Mouse (Mus musculus) heart, embryonic 15.5 days (tissue): ENCODE data around the gene Trcg1. TPM values are rescaled to one million over a fixed set of nuclear protein-coding genes. Genes with fewer than 3 reads are reported as not detected.

Experiments
- ATAC-seq: fragments of 200-750 bp; cut with Nextera tagmentation; replicated peaks from 2 replicates; pipeline ENCODE4 v1.8.0; 2017; ENCODE audit warnings: low read depth, moderate TSS enrichment; ENCODE audit not compliant: insufficient number of reproducible peaks, insufficient read depth, low FRiP score
- H3K27ac ChIP-seq: fragments of 300-500 bp; sonication (generic); 2 replicates; pipeline ENCODE4 v1.5.1; 2015; ENCODE audit warnings: mild to moderate bottlenecking, inconsistent platforms
- H3K27me3 ChIP-seq: fragments of 300-500 bp; sonication (generic); 2 replicates; pipeline ENCODE4 v1.6.1; 2015; ENCODE audit warnings: inconsistent platforms
- H3K36me3 ChIP-seq: fragments of 300-500 bp; sonication (generic); 2 replicates; pipeline ENCODE4 v1.6.1; 2015; ENCODE audit warnings: mild to moderate bottlenecking, inconsistent platforms
- H3K4me1 ChIP-seq: fragments of 300-500 bp; sonication (generic); replicated peaks from 2 replicates; pipeline ENCODE4 v1.6.1; 2015; ENCODE audit warnings: inconsistent platforms
- H3K4me2 ChIP-seq: fragments of 300-500 bp; sonication (generic); 2 replicates; pipeline ENCODE4 v1.6.1; 2015; ENCODE audit warnings: inconsistent platforms, mild to moderate bottlenecking, moderate library complexity
- H3K4me3 ChIP-seq: fragments of 300-500 bp; sonication (generic); 2 replicates; pipeline ENCODE4 v1.5.1; 2015; ENCODE audit warnings: mild to moderate bottlenecking, inconsistent platforms
- H3K9ac ChIP-seq: fragments of 300-500 bp; sonication (generic); 2 replicates; pipeline ENCODE4 v1.6.1; 2015; ENCODE audit warnings: mild to moderate bottlenecking, inconsistent platforms
- H3K9me3 ChIP-seq: fragments of 300-500 bp; sonication (generic); replicated peaks from 2 replicates; pipeline ENCODE4 v1.6.1; 2016; ENCODE audit warnings: inconsistent platforms
- WGBS: fragments of 180-500 bp; shearing (Covaris S2); methylation state at CpG from one replicate; pipeline ENCODE4 v1.1.7; 2015; ENCODE audit warnings: mixed read lengths; 5-methylcytosine and 5-hydroxymethylcytosine counted together
- polyA plus RNA-seq: library from polyadenylated mRNA; unstranded; fragments of >200 nt; fragmentation: Nextera tagmentation; extraction: Ambion mirVana; gene quantifications from 2 replicates; pipeline ENCODE4 v1.2.1, GENCODE M21; 2015

The Trcg1 gene
- polyA plus RNA-seq, 1 experiment from 2014 or later = not detected

DNA sequence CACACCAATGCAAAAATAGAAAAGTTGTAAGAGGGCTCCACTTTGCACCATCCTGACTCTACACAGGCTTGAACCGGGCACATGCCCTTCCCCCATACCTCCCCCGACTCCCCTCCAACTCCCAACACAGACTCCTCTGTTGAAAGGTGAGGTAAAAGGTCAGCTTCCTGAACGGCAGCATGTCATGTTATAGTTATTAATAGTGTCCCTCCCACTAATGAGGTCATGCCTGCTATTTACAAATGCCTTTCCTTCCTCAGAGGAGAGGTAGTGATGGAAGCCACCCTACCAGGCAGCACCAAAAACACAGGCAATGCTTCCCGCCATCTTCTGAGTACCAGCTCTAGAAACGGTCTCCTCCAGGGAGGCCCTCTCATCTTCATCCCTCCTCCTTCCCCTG, 28.8 kb downstream of the Trcg1 start:
- Histone ChIP-seq H3K9me3 (no peaks in the 10 kb centered on the region), H3K4me3 (no peak overlapping the region), H3K9ac (no peak overlapping the region), H3K36me3 (no peaks in the 10 kb centered on the region), H3K4me2 (0 out of 2 replicates have a peak overlapping the region, but pooled peaks have one; percentile 22), H3K4me1 (peaks cover 48% of the 10 kb centered on the region), H3K27me3 (0 out of 2 replicates have a peak, but pooled peaks cover 3% of the 10 kb centered on the region), H3K27ac (no peak overlapping the region)
- 20% methylated on average over 5 of the region's 5 CpGs for WGBS
- ATAC-seq = no peak

- no peak overlapping the region for H3K27ac ChIP-seq
- no peaks in the 10 kb centered on the region for H3K36me3 ChIP-seq
- no peak for ATAC-seq
- no peaks in the 10 kb centered on the region for H3K9me3 ChIP-seq
- H3K9ac ChIP-seq = no peak overlapping the region
- H3K27me3 ChIP-seq = 0 out of 2 replicates have a peak, but pooled peaks cover 3% of the 10 kb centered on the region
- 60% methylated on average over 5 of the region's 5 CpGs for WGBS
- no peak overlapping the region for H3K4me2 ChIP-seq
- no peak overlapping the region for H3K4me3 ChIP-seq
- H3K4me1 ChIP-seq = peaks cover 35% of the 10 kb centered on the region
Measured at GRCm38 (mm10) chr9:57267421-57267820, 31.1 kb downstream of the Trcg1 start.

- no peak for ATAC-seq
- no peak overlapping the region for H3K4me3 ChIP-seq
- H3K9ac ChIP-seq = no peak overlapping the region
- 34% methylated on average over 10 of the region's 10 CpGs for WGBS
- H3K36me3 ChIP-seq = no peaks in the 10 kb centered on the region
- no peaks in the 10 kb centered on the region for H3K9me3 ChIP-seq
- no peak overlapping the region for H3K4me2 ChIP-seq
- no peak overlapping the region for H3K27ac ChIP-seq
- 0 out of 2 replicates have a peak, but pooled peaks cover 3% of the 10 kb centered on the region for H3K27me3 ChIP-seq
- peaks cover 33% of the 10 kb centered on the region for H3K4me1 ChIP-seq
Measured at GRCm38 (mm10) chr9:57268078-57268477, 31.7 kb downstream of the Trcg1 start.

DNA sequence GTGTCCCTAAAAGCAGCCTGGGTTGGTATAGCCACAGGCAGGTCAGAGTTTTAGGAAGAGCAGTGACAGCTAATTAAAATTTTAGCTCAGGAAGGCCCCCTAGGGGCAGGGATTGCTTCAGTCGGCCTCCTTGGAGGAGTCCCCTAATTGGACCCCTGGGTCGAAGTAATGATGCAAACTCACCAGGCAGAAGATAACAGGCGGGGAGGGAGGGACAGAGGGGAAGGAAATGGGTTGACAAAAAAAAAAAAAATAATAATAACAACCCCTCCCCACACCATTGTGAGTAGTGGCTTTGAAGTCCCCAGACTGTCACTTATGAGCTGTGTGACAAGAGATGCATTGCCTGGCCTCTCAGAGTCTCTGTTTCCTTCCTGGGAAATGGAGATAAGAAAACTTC, 32.2 kb downstream of the Trcg1 start:
- no peaks in the 10 kb centered on the region for H3K9me3 ChIP-seq
- H3K4me2 ChIP-seq = no peak overlapping the region
- H3K27ac ChIP-seq = no peak overlapping the region
- H3K27me3 ChIP-seq = 0 out of 2 replicates have a peak, but pooled peaks cover 3% of the 10 kb centered on the region
- 24% methylated on average over 3 of the region's 3 CpGs for WGBS
- no peaks in the 10 kb centered on the region for H3K36me3 ChIP-seq
- no peak overlapping the region for H3K9ac ChIP-seq
- H3K4me3 ChIP-seq = no peak overlapping the region
- ATAC-seq = no peak
- H3K4me1 ChIP-seq = peaks cover 33% of the 10 kb centered on the region

- 31% methylated on average over 1 of the region's 1 CpGs for WGBS
- no peak overlapping the region for H3K27ac ChIP-seq
Measured at GRCm38 (mm10) chr9:57269384-57269783, 33.0 kb downstream of the Trcg1 start.

DNA sequence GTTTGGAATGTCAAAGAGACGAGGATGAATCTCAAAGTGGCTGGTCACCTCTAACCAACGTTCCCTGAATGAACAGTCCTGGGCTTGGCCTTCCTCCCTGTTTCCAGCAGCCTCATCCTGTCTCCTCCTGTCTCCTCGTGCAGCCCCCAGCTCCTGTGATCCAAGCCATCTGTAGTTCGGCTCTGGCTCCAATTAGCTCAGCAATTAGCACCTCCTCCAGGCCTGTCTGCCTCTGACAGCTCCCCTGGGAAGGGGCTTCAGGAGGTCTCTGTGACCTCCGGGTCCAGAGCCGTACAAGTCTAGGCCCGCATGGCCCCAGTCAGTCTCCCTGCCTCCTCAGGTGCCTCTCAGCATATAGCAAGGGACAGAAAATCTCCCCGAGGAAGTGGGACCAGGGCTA, 34.0 kb downstream of the Trcg1 start:
- H3K36me3 ChIP-seq = no peaks in the 10 kb centered on the region
- H3K27ac ChIP-seq = no peak overlapping the region
- ATAC-seq = no peak
- H3K4me1 ChIP-seq = peaks cover 24% of the 10 kb centered on the region
- 0 out of 2 replicates have a peak, but pooled peaks cover 3% of the 10 kb centered on the region for H3K27me3 ChIP-seq
- H3K9me3 ChIP-seq = no peaks in the 10 kb centered on the region
- H3K4me3 ChIP-seq = no peak overlapping the region
- WGBS = 37% methylated on average over 8 of the region's 8 CpGs
- H3K9ac ChIP-seq = no peak overlapping the region
- H3K4me2 ChIP-seq = no peak overlapping the region

More at GRCm38 (mm10) chr9:57269384-57269783, 33.0 kb downstream of the Trcg1 start:
- Histone ChIP-seq H3K4me3 (no peak overlapping the region), H3K9ac (no peak overlapping the region), H3K4me2 (no peak overlapping the region), H3K36me3 (no peaks in the 10 kb centered on the region), H3K4me1 (peaks cover 33% of the 10 kb centered on the region), H3K27me3 (0 out of 2 replicates have a peak, but pooled peaks cover 3% of the 10 kb centered on the region), H3K9me3 (no peaks in the 10 kb centered on the region)
- no peak for ATAC-seq

GRCm38 (mm10) chr9:57271081-57271480, 34.7 kb downstream of the Trcg1 start:
- Histone ChIP-seq H3K9ac (no peak overlapping the region), H3K4me3 (no peak overlapping the region), H3K27me3 (0 out of 2 replicates have a peak, but pooled peaks cover 3% of the 10 kb centered on the region), H3K36me3 (no peaks in the 10 kb centered on the region), H3K4me2 (no peak overlapping the region), H3K27ac (no peak overlapping the region), H3K9me3 (no peaks in the 10 kb centered on the region), H3K4me1 (peaks cover 18% of the 10 kb centered on the region)
- ATAC-seq = no peak
- WGBS = 56% methylated on average over 1 of the region's 1 CpGs

- H3K9ac ChIP-seq = no peak overlapping the region
- no peak overlapping the region for H3K4me2 ChIP-seq
- 63% methylated on average over 9 of the region's 9 CpGs for WGBS
- H3K4me3 ChIP-seq = no peak overlapping the region
- no peaks in the 10 kb centered on the region for H3K9me3 ChIP-seq
- no peaks in the 10 kb centered on the region for H3K36me3 ChIP-seq
- ATAC-seq = no peak
- H3K27me3 ChIP-seq = 0 out of 2 replicates have a peak, but pooled peaks cover 2% of the 10 kb centered on the region
- H3K4me1 ChIP-seq = peaks cover 18% of the 10 kb centered on the region
- no peak overlapping the region for H3K27ac ChIP-seq
Measured at GRCm38 (mm10) chr9:57271837-57272562, 35.6 kb downstream of the Trcg1 start.

DNA sequence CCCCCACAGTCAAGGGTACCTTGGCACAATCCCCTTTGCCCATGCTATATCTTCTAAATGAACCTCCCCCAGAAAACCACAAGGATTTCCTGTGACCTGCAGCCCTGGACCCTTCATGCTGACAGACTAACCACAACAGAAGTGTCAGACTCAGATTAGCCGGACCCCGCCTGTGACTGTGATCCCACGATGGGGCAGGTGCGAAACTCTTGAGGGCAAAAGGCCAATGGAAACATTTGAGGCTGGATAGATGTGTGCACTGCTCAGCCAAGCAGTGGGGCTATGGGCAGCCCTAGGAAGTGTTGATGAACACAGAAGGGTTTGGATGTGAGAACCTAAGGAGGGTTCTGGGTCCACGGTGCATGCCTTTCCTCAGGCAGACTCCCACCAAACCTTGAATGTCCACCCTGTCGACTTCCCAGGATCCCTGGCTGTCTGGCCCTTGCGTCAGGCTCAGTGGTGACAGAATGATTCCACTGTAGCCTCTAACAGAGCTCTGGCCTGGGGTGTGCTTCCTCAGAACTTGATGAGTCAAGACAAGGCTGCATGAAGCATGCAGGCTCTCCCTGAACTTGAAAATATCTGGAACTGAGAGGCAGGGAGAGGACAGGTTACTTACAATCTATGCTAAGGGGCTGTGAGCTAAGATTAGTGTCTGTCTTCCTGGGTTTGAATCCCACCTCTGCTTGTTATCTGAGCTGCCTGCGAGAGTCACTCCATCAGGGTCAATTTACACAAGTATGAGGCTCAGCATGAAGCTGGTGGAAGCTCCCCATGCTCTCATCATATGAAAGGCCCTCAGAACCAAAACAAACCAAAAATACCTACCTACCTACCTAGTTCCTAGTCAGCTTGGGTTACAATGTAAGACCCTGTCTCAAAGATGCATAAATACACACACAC, 36.8 kb downstream of the Trcg1 start:
- Histone ChIP-seq H3K4me1 (peaks cover 18% of the 10 kb centered on the region), H3K9ac (no peak overlapping the region), H3K9me3 (no peaks in the 10 kb centered on the region), H3K4me3 (no peak overlapping the region), H3K27ac (no peak overlapping the region), H3K27me3 (no peaks in the 10 kb centered on the region), H3K4me2 (no peak overlapping the region), H3K36me3 (no peaks in the 10 kb centered on the region)
- WGBS = 44% methylated on average over 8 of the region's 8 CpGs
- ATAC-seq = no peak

DNA sequence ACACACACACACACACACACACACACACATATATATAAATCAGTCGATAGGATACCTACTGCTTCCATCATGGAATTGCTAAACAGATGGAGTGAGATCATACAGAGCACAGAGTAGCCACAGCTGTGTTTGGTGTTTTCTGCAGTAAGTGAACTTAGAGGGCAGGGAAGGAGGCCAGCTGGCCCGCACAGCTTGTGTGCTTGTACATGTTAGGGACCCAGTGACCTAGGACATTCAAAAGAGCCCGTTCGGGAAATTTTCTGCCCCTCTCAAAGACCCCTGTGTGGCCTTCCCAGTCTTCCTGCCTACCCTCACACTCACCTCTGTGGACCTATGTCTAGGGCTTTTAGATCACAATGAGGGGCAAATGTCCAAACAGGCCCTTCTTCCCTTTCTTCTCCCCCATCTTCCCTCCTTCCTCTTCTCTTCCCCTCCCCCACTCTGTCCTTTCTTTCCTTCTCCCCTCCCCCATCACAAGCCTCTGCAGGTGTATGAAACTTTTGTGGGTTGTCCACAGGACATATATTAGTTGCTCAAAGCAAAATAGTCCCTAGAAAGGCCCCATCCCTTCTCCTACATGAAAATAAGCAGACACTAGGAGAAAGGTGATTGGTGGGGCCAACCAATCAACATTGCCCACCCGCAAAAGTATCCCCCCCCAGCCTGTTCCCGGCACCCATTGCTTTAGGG, 37.6 kb downstream of the Trcg1 start:
- no peak overlapping the region for H3K27ac ChIP-seq
- H3K9me3 ChIP-seq = no peaks in the 10 kb centered on the region
- WGBS = 44% methylated on average over 6 of the region's 6 CpGs

GRCm38 (mm10) chr9:57276311-57276710, 40.0 kb downstream of the Trcg1 start:
- Histone ChIP-seq H3K4me1 (peaks cover 21% of the 10 kb centered on the region), H3K27ac (no peak overlapping the region)
- no peak for ATAC-seq

More for the DNA sequence above, 37.6 kb downstream of the Trcg1 start:
- Histone ChIP-seq H3K4me2 (no peak overlapping the region), H3K27me3 (no peaks in the 10 kb centered on the region), H3K36me3 (no peaks in the 10 kb centered on the region), H3K4me3 (no peak overlapping the region), H3K9ac (no peak overlapping the region), H3K4me1 (peaks cover 16% of the 10 kb centered on the region; the same call in 1 of the 2 replicates)
- no peak for ATAC-seq

More at GRCm38 (mm10) chr9:57276311-57276710, 40.0 kb downstream of the Trcg1 start:
- no peaks in the 10 kb centered on the region for H3K36me3 ChIP-seq
- H3K9ac ChIP-seq = no peak overlapping the region
- H3K9me3 ChIP-seq = no peaks in the 10 kb centered on the region
- no peak overlapping the region for H3K4me2 ChIP-seq
- H3K4me3 ChIP-seq = no peak overlapping the region
- no peaks in the 10 kb centered on the region for H3K27me3 ChIP-seq
